Mouse (Mus musculus) MEL (cell line): ENCODE data around the gene Herc2. TPM values are rescaled to one million over a fixed set of nuclear protein-coding genes. Genes with fewer than 3 reads are reported as not detected.

Experiments
- DNase-seq: peaks from one replicate; pipeline ENCODE4 v3.0.0; 2011; ENCODE audit warnings: low read depth, low spot score
- H3K27ac ChIP-seq: 2 replicates; pipeline ENCODE4 v1.5.1; 2012; ENCODE audit warnings: low read depth, mild to moderate bottlenecking, control low read depth, low read length, moderate library complexity; ENCODE audit not compliant: control insufficient read depth
- H3K27me3 ChIP-seq, 2 experiments: fragments of 150-350 bp in 1 of 2; sonication (generic) in 1 of 2; 2 replicates each; pipeline ENCODE4 v1.6.1; 2012; ENCODE audit warnings: low read length in 2 of 2, mild to moderate bottlenecking in 2 of 2, improper control_type of control experiment in 1 of 2, moderate library complexity in 1 of 2; ENCODE audit not compliant: insufficient read depth in 2 of 2, control insufficient read depth in 1 of 2
- H3K36me3 ChIP-seq, 2 experiments: 2 replicates each; pipeline ENCODE4 v1.6.1; 2012 to 2014; ENCODE audit warnings: low read length in 2 of 2, improper control_type of control experiment in 1 of 2, inconsistent platforms in 1 of 2, mild to moderate bottlenecking in 1 of 2; ENCODE audit not compliant: insufficient read depth in 2 of 2, control insufficient read depth in 1 of 2
- H3K4me1 ChIP-seq, 2 experiments: fragments of 150-350 bp in 1 of 2; sonication (generic) in 1 of 2; 2 replicates each; pipeline ENCODE4 v1.6.1; 2012; ENCODE audit warnings: low read length in 2 of 2, improper control_type of control experiment in 1 of 2, mild to moderate bottlenecking in 1 of 2; ENCODE audit not compliant: insufficient read depth in 2 of 2, control insufficient read depth in 1 of 2
- H3K4me3 ChIP-seq, 2 experiments: fragments of 150-350 bp in 1 of 2; sonication (generic) in 1 of 2; 2 replicates each; pipeline ENCODE4 v1.5.1; 2012; ENCODE audit warnings: low read depth in 2 of 2, low read length in 2 of 2, mild to moderate bottlenecking in 2 of 2, moderate library complexity in 2 of 2, control low read depth in 1 of 2, improper control_type of control experiment in 1 of 2; ENCODE audit not compliant: control insufficient read depth in 1 of 2, insufficient read depth in 1 of 2
- H3K79me2 ChIP-seq: 2 replicates; pipeline ENCODE4 v1.6.1; 2012; ENCODE audit warnings: mild to moderate bottlenecking, low read length, moderate library complexity; ENCODE audit not compliant: control insufficient read depth, poor library complexity, insufficient read depth
- H3K9ac ChIP-seq: 2 replicates; pipeline ENCODE4 v1.6.1; 2012; ENCODE audit warnings: low read depth, mild to moderate bottlenecking, control low read depth, low read length, moderate library complexity; ENCODE audit not compliant: control insufficient read depth, poor library complexity, severe bottlenecking
- H3K9me3 ChIP-seq: fragments of 150-350 bp; sonication (generic); replicated peaks from 2 replicates; pipeline ENCODE4 v1.6.1; 2012; ENCODE audit warnings: mild to moderate bottlenecking, low read length, improper control_type of control experiment, moderate library complexity; ENCODE audit not compliant: insufficient read depth
- CHD2 ChIP-seq: IDR thresholded peaks from 2 replicates; pipeline ENCODE4 v1.6.1; 2011; ENCODE audit warnings: low read length, improper control_type of control experiment
- CTCF ChIP-seq, 3 experiments: IDR thresholded peaks in 2 of 3; conservative IDR thresholded peaks in 1 of 3; 2 replicates each; pipeline ENCODE4 v1.5.1; 2011 to 2012; ENCODE audit warnings: low read length in 3 of 3, low read depth in 2 of 3, mild to moderate bottlenecking in 2 of 3, improper control_type of control experiment in 1 of 3, inconsistent platforms in 1 of 3, mixed read lengths in 1 of 3, moderate library complexity in 1 of 3; ENCODE audit not compliant: control insufficient read depth in 1 of 3, insufficient read depth in 1 of 3, poor library complexity in 1 of 3, severe bottlenecking in 1 of 3
- E2F4 ChIP-seq: IDR thresholded peaks from 2 replicates; pipeline ENCODE4 v1.6.1; 2011; ENCODE audit warnings: low read depth, low read length, improper control_type of control experiment, borderline replicate concordance
- EP300 ChIP-seq, 2 experiments: IDR thresholded peaks; 2 replicates each; pipeline ENCODE4 v1.6.1; 2011; ENCODE audit warnings: improper control_type of control experiment in 2 of 2, low read length in 2 of 2, low read depth in 1 of 2, mild to moderate bottlenecking in 1 of 2
- ETS1 ChIP-seq: IDR thresholded peaks from 2 replicates; pipeline ENCODE4 v1.6.1; 2012; ENCODE audit warnings: low read depth, mild to moderate bottlenecking, inconsistent platforms, low read length, improper control_type of control experiment, moderate library complexity
- GABPA ChIP-seq: IDR thresholded peaks from 2 replicates; pipeline ENCODE4 v1.6.1; 2012; ENCODE audit warnings: low read depth, mild to moderate bottlenecking, inconsistent platforms, low read length, improper control_type of control experiment, moderate library complexity
- GATA1 ChIP-seq: IDR thresholded peaks from 2 replicates; pipeline ENCODE4 v1.6.1; 2011; ENCODE audit warnings: low read depth, low read length, improper control_type of control experiment
- JUND ChIP-seq: IDR thresholded peaks from 2 replicates; pipeline ENCODE4 v1.6.1; 2011; ENCODE audit warnings: low read depth, mild to moderate bottlenecking, improper control_type of control experiment, low read length
- KAT2A ChIP-seq: conservative IDR thresholded peaks from 2 replicates; pipeline ENCODE4 v1.6.1; 2012; ENCODE audit warnings: low read depth, low read length, improper control_type of control experiment, inconsistent platforms
- MAFK ChIP-seq: IDR thresholded peaks from 2 replicates; pipeline ENCODE4 v1.6.1; 2011; ENCODE audit warnings: low read depth, mild to moderate bottlenecking, low read length, improper control_type of control experiment, borderline replicate concordance
- MAX ChIP-seq: IDR thresholded peaks from 2 replicates; pipeline ENCODE4 v1.6.1; 2011; ENCODE audit warnings: low read length, improper control_type of control experiment
- MEF2A ChIP-seq: IDR thresholded peaks from 2 replicates; pipeline ENCODE4 v1.6.1; 2014; ENCODE audit warnings: low read depth, mild to moderate bottlenecking, inconsistent platforms, low read length, improper control_type of control experiment; ENCODE audit not compliant: poor library complexity, insufficient replicate concordance, severe bottlenecking; ENCODE audit errors: extremely low read depth
- MXI1 ChIP-seq: IDR thresholded peaks from 2 replicates; pipeline ENCODE4 v1.6.1; 2011; ENCODE audit warnings: mild to moderate bottlenecking, low read depth, low read length, improper control_type of control experiment
- MYC ChIP-seq: IDR thresholded peaks from 2 replicates; pipeline ENCODE4 v1.6.1; 2011; ENCODE audit warnings: low read depth, mild to moderate bottlenecking, low read length, improper control_type of control experiment, moderate library complexity
- NELFE ChIP-seq: IDR thresholded peaks from 2 replicates; pipeline ENCODE4 v1.6.1; 2011; ENCODE audit warnings: low read depth, low read length, improper control_type of control experiment
- NRF1 ChIP-seq: IDR thresholded peaks from 2 replicates; pipeline ENCODE4 v1.6.1; 2014; ENCODE audit warnings: low read depth, mild to moderate bottlenecking, inconsistent platforms, low read length, improper control_type of control experiment, moderate library complexity; ENCODE audit not compliant: poor library complexity, insufficient read depth, severe bottlenecking
- POLR2AphosphoS2 ChIP-seq: IDR thresholded peaks from 2 replicates; pipeline ENCODE4 v1.6.1; 2011; ENCODE audit warnings: low read length, improper control_type of control experiment
- RCOR1 ChIP-seq: IDR thresholded peaks from 2 replicates; pipeline ENCODE4 v1.6.1; 2012; ENCODE audit warnings: low read depth, mild to moderate bottlenecking, inconsistent platforms, low read length, improper control_type of control experiment
- TAL1 ChIP-seq: IDR thresholded peaks from 2 replicates; pipeline ENCODE4 v1.6.1; 2012; ENCODE audit warnings: mild to moderate bottlenecking, inconsistent platforms, low read length, moderate library complexity, mixed read lengths
- TBP ChIP-seq: IDR thresholded peaks from 2 replicates; pipeline ENCODE4 v1.8.0; 2011; ENCODE audit warnings: low read depth, low read length, improper control_type of control experiment
- TCF12 ChIP-seq: IDR thresholded peaks from 2 replicates; pipeline ENCODE4 v1.6.1; 2014; ENCODE audit warnings: low read depth, mild to moderate bottlenecking, inconsistent platforms, low read length, improper control_type of control experiment, moderate library complexity
- UBTF ChIP-seq: IDR thresholded peaks from 2 replicates; pipeline ENCODE4 v1.6.1; 2012; ENCODE audit warnings: low read depth, mild to moderate bottlenecking, inconsistent platforms, low read length, improper control_type of control experiment, moderate library complexity, borderline replicate concordance; ENCODE audit not compliant: insufficient read depth
- USF1 ChIP-seq: IDR thresholded peaks from 2 replicates; pipeline ENCODE4 v1.6.1; 2014; ENCODE audit warnings: low read depth, mild to moderate bottlenecking, inconsistent platforms, low read length, improper control_type of control experiment, moderate library complexity
- ZC3H11A ChIP-seq: IDR thresholded peaks from 2 replicates; pipeline ENCODE4 v1.6.1; 2012; ENCODE audit warnings: low read depth, mild to moderate bottlenecking, inconsistent platforms, low read length, improper control_type of control experiment
- ZKSCAN1 ChIP-seq: IDR thresholded peaks from 2 replicates; pipeline ENCODE4 v1.6.1; 2012; ENCODE audit warnings: low read depth, mild to moderate bottlenecking, inconsistent platforms, low read length, improper control_type of control experiment, moderate library complexity
- ZMIZ1 ChIP-seq: IDR thresholded peaks from 2 replicates; pipeline ENCODE4 v1.6.1; 2012; ENCODE audit warnings: low read depth, mild to moderate bottlenecking, inconsistent platforms, low read length, improper control_type of control experiment, moderate library complexity
- ZNF384 ChIP-seq: IDR thresholded peaks from 2 replicates; pipeline ENCODE4 v1.6.1; 2012; ENCODE audit warnings: low read depth, mild to moderate bottlenecking, inconsistent platforms, low read length, improper control_type of control experiment
- polyA plus RNA-seq, 2 experiments: library from polyadenylated mRNA; stranded (reverse) in 1 of 2; unstranded in 1 of 2; fragments of >175 nt in 1 of 2; fragments of >200 nt in 1 of 2; gene quantifications; 2 replicates each; pipeline versions ENCODE4 v1.2.1 to v1.2.4; 2012; ENCODE audit warnings: low replicate concordance in 2 of 2, low read depth in 1 of 2; ENCODE audit not compliant: insufficient read length in 2 of 2, insufficient read depth in 1 of 2, missing spikeins in 1 of 2
- total RNA-seq: library from RNA; depleted of rRNA; stranded (reverse); fragments of 300-350 nt; gene quantifications from 2 replicates; pipeline ENCODE4 v1.2.3, GENCODE M21; 2012

Gene Herc2
- total and polyA plus RNA-seq, 3 experiments, result 20.7 to 389 (median 32.0) TPM

DNA sequence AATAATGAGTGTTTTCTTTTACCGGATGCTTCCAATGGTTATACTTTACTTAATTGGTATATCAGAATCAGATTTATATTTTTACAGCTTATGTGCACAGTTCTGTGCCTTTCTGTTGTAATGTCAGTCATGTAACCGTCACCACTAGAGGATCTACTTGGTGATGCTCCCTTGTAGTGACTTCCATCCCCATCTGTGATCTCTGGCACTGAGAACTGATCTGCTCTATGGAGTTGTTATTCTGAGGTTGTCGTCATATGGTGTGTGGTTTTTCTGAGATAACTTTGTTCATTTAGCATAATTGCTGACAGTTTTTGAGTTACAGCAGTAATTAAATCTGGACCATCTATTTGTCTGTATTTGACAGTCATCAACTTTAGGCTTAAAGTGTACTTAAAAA, 5.3 kb downstream of the Herc2 start:
- Histone ChIP-seq H3K36me3 (peaks cover 0 to 14% of the 10 kb centered on the region in 2 experiments), H3K27ac (no peak overlapping the region), H3K27me3 (no peaks in the 10 kb centered on the region), H3K4me3 (no peak overlapping the region)
- TF ChIP-seq JUND (no peak), TBP (no peak), GATA1 (no peak), RCOR1 (no peak), TAL1 (no peak), EP300 (IDR thresholded peaks at IDR 0.05; ENCODE audit: low read depth in 1 of 2, low read length in 2 of 2) (no peak), ETS1 (no peak), NRF1 (no peak), ZC3H11A (no peak), ZMIZ1 (no peak), MEF2A (no peak), MAFK (no peak), NELFE (no peak), USF1 (no peak), GABPA (no peak), TCF12 (no peak)
- TF ChIP-seq, all 39 proteins: peak for 0
- DNase-seq, result no peak
- peaks cover 15% of the 10 kb centered on the region for H3K79me2 ChIP-seq
- H3K9ac ChIP-seq, result no peak overlapping the region
- H3K4me1 ChIP-seq, result peaks cover 6% of the 10 kb centered on the region in 2 experiments
- no peaks in the 10 kb centered on the region for H3K9me3 ChIP-seq

DNA sequence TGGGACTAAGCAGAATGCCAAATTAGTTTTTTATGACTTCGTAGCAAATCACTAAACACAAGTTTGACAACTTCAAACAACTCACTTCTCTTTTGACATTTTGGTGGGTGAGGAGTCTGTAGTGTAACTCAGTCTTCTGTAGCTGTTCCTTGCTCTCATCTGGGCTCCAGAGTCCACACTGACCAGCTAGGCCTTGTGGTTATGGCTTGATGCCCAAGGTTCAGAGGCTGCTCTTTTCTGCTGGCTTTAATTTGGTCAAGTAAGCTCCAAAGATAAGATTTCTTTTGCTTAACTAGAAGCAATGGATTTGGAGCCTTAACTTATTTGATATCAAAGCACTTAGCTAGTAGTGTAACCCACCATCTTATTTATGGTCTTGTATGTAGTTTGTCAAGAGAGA, 14.9 kb downstream of the Herc2 start:
- H3K9ac ChIP-seq, result no peak overlapping the region
- TF ChIP-seq E2F4, result no peak
- TF ChIP-seq MAFK, result no peak
- TF ChIP-seq UBTF, result no peak
- TF ChIP-seq KAT2A, result no peak
- no peak for TF ChIP-seq NRF1
- TF ChIP-seq GATA1, result no peak
- TF ChIP-seq CHD2, result no peak
- no peak for TF ChIP-seq ETS1
- no peak for TF ChIP-seq ZNF384
- no peak for TF ChIP-seq NELFE
- no peak for TF ChIP-seq MXI1
- no peak for TF ChIP-seq ZKSCAN1
- TF ChIP-seq MAX, result no peak
- TF ChIP-seq MYC, result no peak
- no peak for TF ChIP-seq POLR2AphosphoS2
- no peak for TF ChIP-seq CTCF (IDR thresholded peaks at IDR 0.05 in 2 of 3, conservative IDR thresholded peaks at IDR 0.05 in 1 of 3; ENCODE audit: control insufficient read depth in 1 of 3, insufficient read depth in 1 of 3, low read depth in 2 of 3, low read length in 3 of 3, poor library complexity in 1 of 3, severe bottlenecking in 1 of 3)
- no peak for TF ChIP-seq MEF2A
- no peak overlapping the region for H3K27ac ChIP-seq
- no peak for DNase-seq
- no peak overlapping the region for H3K4me3 ChIP-seq
- H3K4me1 ChIP-seq, result no peaks in the 10 kb centered on the region
- no peaks in the 10 kb centered on the region for H3K9me3 ChIP-seq
- no peaks in the 10 kb centered on the region for H3K27me3 ChIP-seq
- peaks cover 2 to 3% of the 10 kb centered on the region in 2 experiments; a peak in 3 of 4 replicates for H3K36me3 ChIP-seq
- H3K79me2 ChIP-seq, result no peaks in the 10 kb centered on the region
